Mouse (Mus musculus) stomach, postnatal 0 days (tissue): ENCODE measurements around the gene Fgfr2. TPM values are rescaled to one million over a fixed set of nuclear protein-coding genes. Genes with fewer than 3 reads are reported as not detected.

ENCODE experiments used
- ATAC-seq: fragments of 200-750 bp; cut with Nextera tagmentation; 2 replicates; pipeline ENCODE4 v1.8.0; 2017; ENCODE audit not compliant: low FRiP score, low TSS enrichment
- DNase-seq: peaks from one replicate; pipeline ENCODE4 v3.0.0-alpha.2; 2016; ENCODE audit warnings: low spot score
- H3K27ac ChIP-seq: fragments of 300-500 bp; sonication (generic); replicated peaks from 2 replicates; pipeline ENCODE4 v1.5.1; 2014; ENCODE audit warnings: mild to moderate bottlenecking, control low read depth
- H3K27me3 ChIP-seq: fragments of 300-500 bp; sonication (generic); 2 replicates; pipeline ENCODE4 v1.6.1; 2014; ENCODE audit warnings: low read length; ENCODE audit not compliant: control insufficient read depth, insufficient read depth
- H3K36me3 ChIP-seq: fragments of 300-500 bp; sonication (generic); 2 replicates; pipeline ENCODE4 v1.6.1; 2014; ENCODE audit warnings: low read length, mixed read lengths; ENCODE audit not compliant: control insufficient read depth, insufficient read depth
- H3K4me1 ChIP-seq: fragments of 300-500 bp; sonication (generic); replicated peaks from 2 replicates; pipeline ENCODE4 v1.6.1; 2014; ENCODE audit warnings: antibody characterized with exemption; ENCODE audit not compliant: control insufficient read depth, insufficient read depth
- H3K4me2 ChIP-seq: fragments of 300-500 bp; sonication (generic); replicated peaks from 2 replicates; pipeline ENCODE4 v1.6.1; 2014; ENCODE audit warnings: low read depth, mild to moderate bottlenecking, control low read depth, moderate library complexity
- H3K4me3 ChIP-seq: fragments of 300-500 bp; sonication (generic); 2 replicates; pipeline ENCODE4 v1.5.1; 2014; ENCODE audit warnings: low read depth, low read length, control low read depth
- H3K9ac ChIP-seq: fragments of 300-500 bp; sonication (generic); 2 replicates; pipeline ENCODE4 v1.6.1; 2014; ENCODE audit warnings: mild to moderate bottlenecking, low read length, control low read depth, mixed read lengths
- H3K9me3 ChIP-seq: fragments of 300-500 bp; sonication (generic); 2 replicates; pipeline ENCODE4 v1.6.1; 2016; ENCODE audit warnings: low read length; ENCODE audit not compliant: control insufficient read depth
- CTCF ChIP-seq: IDR thresholded peaks from 2 replicates; pipeline ENCODE4 v1.5.1; 2016; ENCODE audit warnings: antibody characterized with exemption, low read depth, mild to moderate bottlenecking, moderate library complexity
- EP300 ChIP-seq: optimal IDR thresholded peaks from 2 replicates; pipeline ENCODE3; 2016; ENCODE audit warnings: antibody characterized with exemption
- WGBS: fragments of 180-500 bp; shearing (Covaris S2); extraction: QIAGEN DNeasy Blood & Tissue Kit; methylation state at CpG from one replicate; pipeline ENCODE4 v1.1.7; 2014; 5-methylcytosine and 5-hydroxymethylcytosine counted together
- polyA plus RNA-seq: library from polyadenylated mRNA; unstranded; fragments of >200 nt; fragmentation: Nextera tagmentation; extraction: Ambion mirVana; gene quantifications from 2 replicates; pipeline ENCODE4 v1.2.1, GENCODE M21; 2015

Gene Fgfr2
- polyA plus RNA-seq, 1 experiment from 2014 or later, result 60.8 TPM

DNA sequence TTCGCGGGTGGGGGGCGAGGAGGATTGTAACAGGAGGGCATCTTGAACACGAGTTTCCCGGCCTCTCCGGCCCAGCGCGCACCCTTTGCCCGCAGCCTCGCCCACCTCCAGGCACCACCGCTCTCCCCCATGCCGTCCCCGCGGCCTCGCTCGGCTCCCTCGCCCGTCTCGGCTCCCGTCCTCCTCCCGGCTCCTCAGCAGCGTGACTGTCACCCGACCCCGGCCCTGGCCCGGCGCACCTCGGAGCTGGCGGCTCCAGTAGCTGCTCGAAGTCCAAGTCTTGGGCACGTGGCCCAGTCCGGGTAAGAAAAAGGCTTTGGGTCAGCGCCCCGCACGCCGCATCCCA lies 1760.9 kb downstream of the Fgfr2 start:
- peak overlapping the region; percentile 88 for H3K4me3 ChIP-seq
- 0 out of 2 replicates have a peak, but pooled peaks cover 4% of the 10 kb centered on the region for H3K36me3 ChIP-seq
- no peaks in the 10 kb centered on the region for H3K4me1 ChIP-seq
- ATAC-seq, result peak; percentile 75
- no peak for DNase-seq
- no peaks in the 10 kb centered on the region for H3K9me3 ChIP-seq
- H3K9ac ChIP-seq, result peak overlapping the region; percentile 90
- under 1% methylated on average over 33 of the region's 35 CpGs for WGBS
- peak overlapping the region; percentile 93 for H3K4me2 ChIP-seq
- peak overlapping the region; percentile 86 for H3K27ac ChIP-seq
- no peak for TF ChIP-seq CTCF
- TF ChIP-seq EP300, result no peak
- no peaks in the 10 kb centered on the region for H3K27me3 ChIP-seq

DNA sequence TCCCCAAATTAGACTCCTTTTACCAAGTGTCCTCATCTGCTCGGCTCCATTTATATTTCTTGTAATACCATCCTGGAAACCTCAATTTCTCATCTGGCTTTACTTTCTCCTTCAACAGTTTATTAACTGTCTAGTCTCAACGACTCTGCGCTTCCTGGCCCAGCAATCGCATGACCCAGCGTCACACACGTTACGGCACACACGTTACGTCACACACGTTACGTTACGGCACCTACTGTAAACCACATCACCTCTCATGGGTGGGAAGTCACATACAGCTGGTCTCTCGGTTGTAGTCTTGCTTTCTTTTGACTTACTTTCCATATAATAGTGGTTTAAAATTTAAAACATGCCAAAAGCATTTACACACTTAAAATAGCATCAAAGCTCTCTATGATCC lies 1767.0 kb downstream of the Fgfr2 start:
- DNase-seq (no peak), ATAC-seq (no peak)
- Histone ChIP-seq H3K9me3 (no peaks in the 10 kb centered on the region), H3K27me3 (no peaks in the 10 kb centered on the region), H3K4me1 (no peaks in the 10 kb centered on the region), H3K9ac (no peak overlapping the region), H3K4me3 (no peak overlapping the region), H3K4me2 (no peak overlapping the region), H3K27ac (no peak overlapping the region), H3K36me3 (peaks cover 11% of the 10 kb centered on the region; the same call in 1 of the 2 replicates)
- TF ChIP-seq CTCF (no peak), EP300 (no peak)
- WGBS, result 97% methylated on average over 13 of the region's 13 CpGs

DNA sequence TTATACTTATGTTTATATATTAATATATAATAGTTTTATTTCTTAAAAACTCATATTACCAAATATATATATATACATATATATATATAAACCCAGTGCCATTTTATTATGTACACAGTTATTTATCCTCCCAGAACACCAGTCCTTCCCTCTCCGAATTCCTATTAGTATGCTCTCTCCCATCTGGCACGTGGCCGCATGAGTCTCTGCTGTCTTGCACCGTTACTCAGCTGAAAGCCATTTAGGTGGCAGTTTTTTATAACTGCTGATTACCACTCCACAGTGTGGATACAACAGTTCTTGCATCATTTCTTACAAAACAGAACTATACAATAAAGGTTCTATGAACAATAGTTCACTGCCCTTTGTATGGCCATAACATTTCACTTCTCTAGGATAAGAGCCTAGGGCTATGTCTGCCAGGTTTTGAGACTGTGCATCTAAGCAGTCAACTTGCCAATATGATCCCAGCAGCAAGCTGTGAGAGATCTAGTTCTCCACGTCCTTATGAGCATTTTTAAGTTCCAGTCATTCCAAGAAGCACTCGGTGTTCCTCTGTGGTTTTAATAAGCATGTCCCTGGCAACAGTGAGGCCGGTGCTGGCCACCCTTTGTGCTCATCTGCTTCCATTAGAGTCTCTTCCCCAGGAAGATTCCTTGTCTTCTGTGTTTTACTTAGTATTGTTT lies 1777.2 kb downstream of the Fgfr2 start:
- Histone ChIP-seq H3K9ac (no peak overlapping the region), H3K4me2 (no peak overlapping the region), H3K27ac (no peak overlapping the region), H3K4me3 (no peak overlapping the region), H3K27me3 (no peaks in the 10 kb centered on the region), H3K36me3 (peaks cover 12% of the 10 kb centered on the region), H3K4me1 (no peaks in the 10 kb centered on the region), H3K9me3 (no peaks in the 10 kb centered on the region)
- ATAC-seq (no peak), DNase-seq (no peak)
- WGBS, result 74% methylated on average over 7 of the region's 7 CpGs
- TF ChIP-seq EP300 (no peak), CTCF (no peak)

GRCm38 (mm10) chr7:131337502-131338068 lies 1785.6 kb downstream of the Fgfr2 start:
- Histone ChIP-seq H3K36me3 (no peaks in the 10 kb centered on the region), H3K9ac (no peak overlapping the region), H3K27me3 (no peaks in the 10 kb centered on the region), H3K4me2 (no peak overlapping the region), H3K27ac (no peak overlapping the region), H3K4me1 (no peaks in the 10 kb centered on the region), H3K4me3 (no peak overlapping the region), H3K9me3 (no peaks in the 10 kb centered on the region)
- TF ChIP-seq EP300, result no peak
- no peak for TF ChIP-seq CTCF
- WGBS, result 31% methylated on average over 8 of the region's 8 CpGs
- ATAC-seq (no peak), DNase-seq (no peak)

DNA sequence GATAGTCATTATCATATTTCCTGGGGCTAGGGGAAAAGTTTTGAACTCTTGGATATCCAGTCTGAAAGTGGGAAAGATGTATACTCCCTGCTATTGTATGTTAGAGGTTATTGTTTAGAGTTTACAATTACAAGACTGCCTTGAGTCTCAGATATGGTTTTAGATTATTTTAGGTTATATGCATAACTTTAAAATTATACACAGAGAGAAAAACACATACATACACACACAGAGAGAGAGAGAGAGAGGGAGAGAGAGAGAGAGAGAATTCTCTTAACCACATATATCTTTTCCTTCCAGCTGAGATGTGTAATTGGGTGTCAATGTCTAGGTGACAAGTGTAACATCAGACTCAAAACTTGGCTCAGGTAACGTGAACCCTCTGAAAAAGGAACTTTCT lies 1789.6 kb downstream of the Fgfr2 start, which contains the start of gene Fam24a:
Gene Fam24a, plus strand, starts transcription at position 301 of the 400 bp plus-strand sequence.
- no peak for ATAC-seq
- H3K4me2 ChIP-seq, result no peak within 1 kb of the TSS
- no peaks in the 10 kb centered on the region for H3K27me3 ChIP-seq
- no peak within 1 kb of the TSS for H3K4me3 ChIP-seq
- H3K9me3 ChIP-seq, result no peaks in the 10 kb centered on the region
- no peak within 1 kb of the TSS for H3K9ac ChIP-seq
- DNase-seq, result no peak
- no peak for TF ChIP-seq CTCF
- no peaks in the 10 kb centered on the region for H3K36me3 ChIP-seq
- H3K27ac ChIP-seq, result no peak within 1 kb of the TSS
- WGBS, result 42% methylated on average over 1 of the region's 1 CpGs
- no peaks in the 10 kb centered on the region for H3K4me1 ChIP-seq

- H3K27me3 ChIP-seq, result no peaks in the 10 kb centered on the region
These were observed 1791.5 kb downstream of the Fgfr2 start for GRCm38 (mm10) chr7:131331688-131332087.

More at GRCm38 (mm10) chr7:131331688-131332087, 1791.5 kb downstream of the Fgfr2 start:
- Histone ChIP-seq H3K36me3 (no peaks in the 10 kb centered on the region), H3K9ac (no peak overlapping the region), H3K27ac (no peak overlapping the region), H3K4me1 (no peaks in the 10 kb centered on the region), H3K9me3 (no peaks in the 10 kb centered on the region), H3K4me3 (no peak overlapping the region), H3K4me2 (no peak overlapping the region)
- ATAC-seq (no peak), DNase-seq (no peak)
- TF ChIP-seq EP300 (no peak), CTCF (no peak)
- WGBS, result 61% methylated on average over 2 of the region's 2 CpGs
